Mouse (Mus musculus) liver, embryonic 16.5 days (tissue): ENCODE data around the gene Socs3. TPM values are rescaled to one million over a fixed set of nuclear protein-coding genes. Genes with fewer than 3 reads are reported as not detected.
A peak's percentile ranks its signal among the peaks of the same experiment; 100 is the strongest.

ENCODE experiments used
- ATAC-seq: fragments of 200-750 bp; cut with Nextera tagmentation; 2 replicates; pipeline ENCODE4 v1.8.0; 2017; ENCODE audit warnings: low read depth, mild to moderate bottlenecking, moderate number of reproducible peaks, moderate library complexity
- H3K27ac ChIP-seq: fragments of 300-500 bp; sonication (generic); 2 replicates; pipeline ENCODE4 v1.5.1; 2014; ENCODE audit warnings: mild to moderate bottlenecking, low read length
- H3K27me3 ChIP-seq: fragments of 300-500 bp; sonication (generic); 2 replicates; pipeline ENCODE4 v1.6.1; 2014; ENCODE audit warnings: low read depth, low read length, mixed read lengths; ENCODE audit not compliant: control insufficient read depth, insufficient read depth
- H3K36me3 ChIP-seq: fragments of 300-500 bp; sonication (generic); 2 replicates; pipeline ENCODE4 v1.6.1; 2014; ENCODE audit warnings: mild to moderate bottlenecking; ENCODE audit not compliant: control insufficient read depth, insufficient read depth
- H3K4me1 ChIP-seq: fragments of 300-500 bp; sonication (generic); 2 replicates; pipeline ENCODE4 v1.6.1; 2014; ENCODE audit warnings: low read depth, low read length, mixed read lengths; ENCODE audit not compliant: control insufficient read depth
- H3K4me2 ChIP-seq: fragments of 300-500 bp; sonication (generic); 2 replicates; pipeline ENCODE4 v1.6.1; 2014; ENCODE audit warnings: low read depth, low read length, mixed read lengths
- H3K4me3 ChIP-seq: fragments of 300-500 bp; sonication (generic); 2 replicates; pipeline ENCODE4 v1.5.1; 2014; ENCODE audit warnings: low read depth, mild to moderate bottlenecking, low read length
- H3K9ac ChIP-seq: fragments of 300-500 bp; sonication (generic); 2 replicates; pipeline ENCODE4 v1.6.1; 2014; ENCODE audit warnings: low read depth, low read length
- H3K9me3 ChIP-seq: fragments of 300-500 bp; sonication (generic); replicated peaks from 2 replicates; pipeline ENCODE4 v1.6.1; 2016; ENCODE audit warnings: low read length; ENCODE audit not compliant: control insufficient read depth
- WGBS: fragments of 180-500 bp; shearing (Covaris S2); extraction: QIAGEN DNeasy Blood & Tissue Kit; methylation state at CpG from one replicate; pipeline ENCODE4 v1.1.7; 2014; ENCODE audit not compliant: insufficient replicate concordance; 5-methylcytosine and 5-hydroxymethylcytosine counted together
- polyA plus RNA-seq: library from polyadenylated mRNA; unstranded; fragments of >200 nt; fragmentation: Nextera tagmentation; extraction: Ambion mirVana; gene quantifications from 2 replicates; pipeline ENCODE4 v1.2.1, GENCODE M21; 2015

Socs3 gene
- polyA plus RNA-seq, 1 experiment from 2014 or later = 6.7 TPM

- Histone ChIP-seq H3K9me3 (no peaks in the 10 kb centered on the region), H3K36me3 (peaks cover 23% of the 10 kb centered on the region), H3K27ac (peak overlapping the region; percentile 21; the same call in 1 of the 2 replicates), H3K4me1 (peaks cover 23% of the 10 kb centered on the region), H3K27me3 (no peaks in the 10 kb centered on the region), H3K9ac (0 out of 2 replicates have a peak overlapping the region, but pooled peaks have one; percentile 4), H3K4me3 (no peak overlapping the region), H3K4me2 (no peak overlapping the region)
- WGBS = 53% methylated on average over 5 of the region's 5 CpGs
- no peak for ATAC-seq
Measured at GRCm38 (mm10) chr11:118008144-118008805, 38.4 kb upstream of the Socs3 start.

GRCm38 (mm10) chr11:118007460-118008143 lies 37.8 kb upstream of the Socs3 start:
- H3K36me3 ChIP-seq = peaks cover 28% of the 10 kb centered on the region
- no peaks in the 10 kb centered on the region for H3K27me3 ChIP-seq
- peak; percentile 71 for ATAC-seq
- peaks cover 23% of the 10 kb centered on the region for H3K4me1 ChIP-seq
- H3K27ac ChIP-seq = no peak overlapping the region
- H3K4me3 ChIP-seq = no peak overlapping the region
- 43% methylated on average over 8 of the region's 8 CpGs for WGBS
- H3K4me2 ChIP-seq = no peak overlapping the region
- no peaks in the 10 kb centered on the region for H3K9me3 ChIP-seq
- H3K9ac ChIP-seq = no peak overlapping the region

DNA sequence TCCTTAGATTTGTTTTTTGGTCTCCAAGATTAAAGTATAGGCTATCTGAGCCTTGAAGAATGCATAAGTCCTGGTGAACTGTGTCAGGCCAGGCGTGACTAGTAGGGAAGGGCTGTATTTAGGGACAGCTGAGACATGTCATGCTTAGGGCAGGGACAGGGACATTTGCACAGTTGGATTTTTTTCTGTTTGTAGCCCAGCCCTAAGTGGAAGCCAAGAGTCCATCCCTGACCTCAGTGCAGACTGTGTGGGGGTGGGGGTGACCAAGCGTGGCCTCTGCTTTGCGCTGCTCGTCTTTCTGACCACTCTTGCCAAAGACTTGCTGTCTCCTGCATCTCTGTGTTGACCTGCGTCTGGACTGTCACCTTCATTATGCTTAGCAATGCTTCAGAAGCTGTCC lies 34.4 kb upstream of the Socs3 start:
- Histone ChIP-seq H3K9me3 (no peaks in the 10 kb centered on the region), H3K9ac (no peak overlapping the region), H3K4me1 (peaks cover 49% of the 10 kb centered on the region), H3K36me3 (peaks cover 39% of the 10 kb centered on the region), H3K27ac (no peak overlapping the region), H3K4me3 (no peak overlapping the region), H3K4me2 (no peak overlapping the region), H3K27me3 (no peaks in the 10 kb centered on the region)
- ATAC-seq = no peak
- WGBS = 70% methylated on average over 5 of the region's 5 CpGs

DNA sequence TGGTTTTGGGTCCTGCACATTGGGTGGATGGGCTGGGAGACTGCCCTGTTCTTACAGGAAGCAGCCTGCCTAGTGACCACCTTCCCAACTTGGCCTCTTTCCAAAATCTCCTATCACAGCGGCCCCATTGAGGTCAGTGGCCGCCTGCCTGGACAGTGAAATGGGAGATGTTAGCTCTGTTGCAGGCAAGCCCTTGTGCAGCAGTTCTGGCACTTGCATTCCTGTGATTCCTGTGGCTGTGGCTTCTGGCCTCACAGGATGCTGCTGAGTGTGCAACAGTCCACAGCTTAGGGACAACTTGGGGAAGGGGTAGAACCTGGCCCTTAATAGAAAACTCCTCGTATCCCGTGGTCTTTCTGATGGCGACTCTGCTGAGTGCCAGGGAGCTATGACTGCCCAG lies 33.9 kb upstream of the Socs3 start:
- ATAC-seq = no peak
- peaks cover 39% of the 10 kb centered on the region for H3K36me3 ChIP-seq
- peaks cover 49% of the 10 kb centered on the region for H3K4me1 ChIP-seq
- H3K4me2 ChIP-seq = no peak overlapping the region
- no peak overlapping the region for H3K4me3 ChIP-seq
- no peaks in the 10 kb centered on the region for H3K27me3 ChIP-seq
- 71% methylated on average over 5 of the region's 5 CpGs for WGBS
- no peak overlapping the region for H3K27ac ChIP-seq
- no peaks in the 10 kb centered on the region for H3K9me3 ChIP-seq
- H3K9ac ChIP-seq = no peak overlapping the region

DNA sequence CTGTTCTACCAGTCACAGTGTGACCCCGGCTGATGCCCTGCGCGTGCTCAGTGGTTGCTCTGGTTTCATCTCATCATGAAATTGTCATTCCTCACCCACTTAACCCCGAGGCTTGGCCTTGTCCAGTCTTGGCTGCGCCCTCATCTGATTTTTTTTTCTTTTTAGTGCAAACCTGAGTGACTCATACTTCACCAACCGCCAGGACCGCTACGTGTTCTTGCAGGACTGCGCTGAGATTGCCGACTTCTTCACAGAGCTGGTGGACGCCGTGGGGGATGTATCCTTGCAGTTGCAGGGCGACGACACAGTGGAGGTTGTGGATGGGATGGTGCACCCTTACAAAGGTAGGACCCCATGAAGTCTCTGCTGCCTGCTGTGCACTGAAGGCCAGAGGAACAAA lies 33.3 kb upstream of the Socs3 start:
- no peaks in the 10 kb centered on the region for H3K9me3 ChIP-seq
- 87% methylated on average over 14 of the region's 14 CpGs for WGBS
- H3K27me3 ChIP-seq = no peaks in the 10 kb centered on the region
- peaks cover 39% of the 10 kb centered on the region for H3K36me3 ChIP-seq
- no peak overlapping the region for H3K4me3 ChIP-seq
- ATAC-seq = no peak
- H3K4me1 ChIP-seq = peaks cover 47% of the 10 kb centered on the region
- no peak overlapping the region for H3K27ac ChIP-seq
- H3K4me2 ChIP-seq = no peak overlapping the region
- no peak overlapping the region for H3K9ac ChIP-seq

- Histone ChIP-seq H3K27me3 (no peaks in the 10 kb centered on the region), H3K36me3 (peaks cover 34% of the 10 kb centered on the region), H3K4me2 (peak overlapping the region; percentile 74), H3K9me3 (no peaks in the 10 kb centered on the region), H3K4me3 (peak overlapping the region; percentile 47), H3K9ac (peak overlapping the region; percentile 66), H3K4me1 (peaks cover 32% of the 10 kb centered on the region), H3K27ac (peak overlapping the region; percentile 100)
- ATAC-seq = peak; percentile 87
- WGBS = 48% methylated on average over 7 of the region's 7 CpGs
Measured at GRCm38 (mm10) chr11:118000565-118001215, 30.8 kb upstream of the Socs3 start.

DNA sequence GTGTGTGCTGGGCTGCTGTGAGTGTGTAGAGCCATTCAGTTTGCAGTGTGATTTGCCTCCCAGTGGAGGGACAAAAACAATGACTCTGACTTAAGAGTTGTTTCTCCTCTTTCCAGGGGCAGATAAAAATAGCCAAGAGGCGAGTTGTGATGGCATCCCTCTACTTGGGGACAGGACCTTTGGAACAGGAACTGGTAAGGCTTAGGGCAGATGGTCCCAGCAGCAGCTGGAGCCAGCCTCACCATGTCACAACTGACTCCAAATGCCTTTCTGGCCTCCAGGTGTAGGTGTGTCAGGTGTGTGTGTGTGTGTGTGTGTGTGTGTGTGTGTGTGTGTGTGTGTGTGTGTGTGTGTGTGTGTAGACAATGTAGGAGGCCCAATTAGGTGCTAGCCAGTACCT lies 30.2 kb upstream of the Socs3 start:
- Histone ChIP-seq H3K9ac (peak overlapping the region; percentile 27; the same call in 1 of the 2 replicates), H3K27me3 (no peaks in the 10 kb centered on the region), H3K9me3 (no peaks in the 10 kb centered on the region), H3K27ac (peak overlapping the region; percentile 100), H3K36me3 (peaks cover 28% of the 10 kb centered on the region), H3K4me2 (no peak overlapping the region), H3K4me3 (no peak overlapping the region), H3K4me1 (peaks cover 34% of the 10 kb centered on the region)
- 44% methylated on average over 1 of the region's 1 CpGs for WGBS
- no peak for ATAC-seq

GRCm38 (mm10) chr11:117999260-117999934 lies 29.6 kb upstream of the Socs3 start:
- Histone ChIP-seq H3K27ac (peak overlapping the region; percentile 100), H3K4me2 (no peak overlapping the region), H3K27me3 (no peaks in the 10 kb centered on the region), H3K36me3 (peaks cover 23% of the 10 kb centered on the region), H3K4me1 (peaks cover 37% of the 10 kb centered on the region), H3K9ac (no peak overlapping the region), H3K4me3 (no peak overlapping the region), H3K9me3 (no peaks in the 10 kb centered on the region)
- no peak for ATAC-seq
- WGBS = 75% methylated on average over 6 of the region's 6 CpGs
